Mouse (Mus musculus) layer of hippocampus, postnatal 25 days (tissue): Measurements from ENCODE around the gene A430089I19Rik. TPM values are rescaled to one million over a fixed set of nuclear protein-coding genes. Genes with fewer than 3 reads are reported as not detected.
"Not testable (repeated sequence)": the region's sequence is repeated elsewhere in the genome, so short reads cannot be mapped to it uniquely, and the experiment has no call there.

Experiments used
- DNase-seq, 2 experiments: peaks; one replicate each; pipeline ENCODE4 v3.0.0; 2022; ENCODE audit warnings: mixed read lengths in 2 of 2, low spot score in 1 of 2; ENCODE audit errors: extremely low spot score in 1 of 2
- total RNA-seq, 2 experiments: library from RNA; stranded (reverse); gene quantifications; 2 replicates each; pipeline ENCODE4 v1.2.3; 2021

The A430089I19Rik gene
- not detected for total RNA-seq

GRCm38 (mm10) chr5:94306696-94307095, at the start of gene A430089I19Rik:
Gene A430089I19Rik (minus strand): TSS chr5:94306796.
- DNase-seq, result not testable (repeated sequence)

GRCm38 (mm10) chr5:94339449-94339848, 32.9 kb upstream of the A430089I19Rik start, which contains the start of gene AA792892:
Gene AA792892 (plus strand): TSS chr5:94339749.
- not testable (repeated sequence) for DNase-seq

- DNase-seq, result not testable (repeated sequence)
Measured at GRCm38 (mm10) chr5:94314135-94314534, 7.5 kb upstream of the A430089I19Rik start, which contains the start of gene Gm6502. Gene Gm6502 (plus strand): TSS chr5:94314435.

Other genes starting within 250 kb of the A430089I19Rik start
- not detected for gene BC061212, start 236.3 kb downstream of the A430089I19Rik start, total RNA-seq
- not detected for gene Gm6351, start 230.4 kb downstream of the A430089I19Rik start, total RNA-seq
- gene Gm3106, start 88.8 kb downstream of the A430089I19Rik start, total RNA-seq, result not detected
- not detected for gene Gm6502, start 7.6 kb upstream of the A430089I19Rik start, total RNA-seq
- not detected for gene AA792892, start 33.0 kb upstream of the A430089I19Rik start, total RNA-seq
- not detected for gene Gm7682, start 139.0 kb upstream of the A430089I19Rik start, total RNA-seq
- not detected for gene Gm3139, start 219.5 kb upstream of the A430089I19Rik start, total RNA-seq